Mouse (Mus musculus): ENCODE measurements around the gene Lgalsl. TPM values are rescaled to one million over a fixed set of nuclear protein-coding genes. Genes with fewer than 3 reads are reported as not detected.
A peak's percentile ranks its signal among the peaks of the same experiment; 100 is the strongest.

Lgalsl gene
- polyA plus RNA-seq, 1 experiment: 16.6 TPM

DNA sequence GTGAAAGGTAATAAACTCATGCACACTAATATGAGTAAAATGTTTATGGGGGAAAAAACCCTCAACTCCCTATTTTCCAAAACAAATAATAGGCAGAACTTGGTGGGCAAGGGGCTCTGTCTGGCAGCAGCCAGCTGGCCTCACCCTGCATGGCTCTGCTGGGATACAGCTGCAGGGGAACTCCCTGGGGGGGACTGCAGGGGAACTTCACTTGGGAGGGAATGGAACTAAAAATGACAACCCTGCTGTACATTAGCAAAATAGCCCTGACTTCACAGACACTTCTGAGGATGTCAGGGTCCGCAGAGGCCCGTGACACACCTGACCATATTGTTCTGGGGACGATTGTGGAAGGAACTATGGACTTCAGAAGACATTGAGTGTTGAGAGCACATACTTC lies 29.5 kb upstream of the Lgalsl start:
- peaks cover 11% of the 10 kb centered on the region for H3K4me1 ChIP-seq (ENCODE audit: control insufficient read depth, insufficient read depth, low read length)
- no peak overlapping the region for H3K4me3 ChIP-seq (replicated peaks; ENCODE audit: extremely low read depth, low read depth, low read length)
- DNase-seq: no peak
- TF ChIP-seq POLR2A (IDR thresholded peaks at IDR 0.05; ENCODE audit: borderline replicate concordance, extremely low read depth, low read depth, low read length) (no peak), CTCF (IDR thresholded peaks at IDR 0.05; ENCODE audit: insufficient read depth, low read length) (no peak)
- 86% methylated on average over 3 of the region's 3 CpGs for WGBS

DNA sequence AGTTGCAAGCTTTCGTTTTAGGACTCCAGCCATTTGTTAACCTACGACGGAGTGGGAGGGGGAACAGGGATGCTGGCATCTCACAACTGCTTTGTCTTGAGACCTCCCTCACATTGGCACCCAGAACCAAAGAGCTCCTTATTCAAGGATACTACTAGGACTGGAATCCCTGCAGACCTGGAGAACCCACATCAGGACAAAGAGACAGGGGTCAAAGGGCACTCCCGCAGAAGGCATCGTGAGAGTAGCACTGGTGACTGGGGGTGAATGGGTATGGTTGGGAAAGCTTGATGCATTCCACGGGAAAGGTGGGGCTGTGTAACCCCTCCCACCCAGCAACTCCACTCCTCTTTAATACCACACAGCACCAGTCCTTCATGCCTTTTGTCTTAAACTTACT lies 29.0 kb upstream of the Lgalsl start:
- peaks cover 11% of the 10 kb centered on the region for H3K4me1 ChIP-seq (ENCODE audit: control insufficient read depth, insufficient read depth, low read length)
- WGBS: 41% methylated on average over 6 of the region's 6 CpGs
- no peak for DNase-seq
- H3K4me3 ChIP-seq (replicated peaks; ENCODE audit: extremely low read depth, low read depth, low read length): peak overlapping the region; percentile 35
- TF ChIP-seq CTCF (IDR thresholded peaks at IDR 0.05; ENCODE audit: insufficient read depth, low read length): no peak

GRCm38 (mm10) chr11:20858921-20859668 lies 28.2 kb upstream of the Lgalsl start:
- TF ChIP-seq POLR2A (IDR thresholded peaks at IDR 0.05; ENCODE audit: borderline replicate concordance, extremely low read depth, low read depth, low read length) (peak; percentile 67; the same call in 1 of the 2 replicates), CTCF (IDR thresholded peaks at IDR 0.05; ENCODE audit: insufficient read depth, low read length) (no peak)
- Histone ChIP-seq H3K4me3 (replicated peaks; ENCODE audit: extremely low read depth, low read depth, low read length) (peak overlapping the region; percentile 48), H3K4me1 (ENCODE audit: control insufficient read depth, insufficient read depth, low read length) (peaks cover 11% of the 10 kb centered on the region)
- WGBS: 7% methylated on average over 9 of the region's 9 CpGs
- DNase-seq: peak; percentile 78

- 93% methylated on average over 4 of the region's 4 CpGs for WGBS
- no peak overlapping the region for H3K4me3 ChIP-seq (replicated peaks; ENCODE audit: extremely low read depth, low read depth, low read length)
- DNase-seq: no peak
- no peak for TF ChIP-seq CTCF (IDR thresholded peaks at IDR 0.05; ENCODE audit: insufficient read depth, low read length)
- no peak for TF ChIP-seq POLR2A (IDR thresholded peaks at IDR 0.05; ENCODE audit: borderline replicate concordance, extremely low read depth, low read depth, low read length)
- peaks cover 11% of the 10 kb centered on the region for H3K4me1 ChIP-seq (ENCODE audit: control insufficient read depth, insufficient read depth, low read length)
Observed at GRCm38 (mm10) chr11:20857921-20858320, 27.1 kb upstream of the Lgalsl start.

- TF ChIP-seq POLR2A (IDR thresholded peaks at IDR 0.05; ENCODE audit: borderline replicate concordance, extremely low read depth, low read depth, low read length) (no peak), CTCF (IDR thresholded peaks at IDR 0.05; ENCODE audit: insufficient read depth, low read length) (no peak)
- no peak for DNase-seq
- Histone ChIP-seq H3K4me3 (replicated peaks; ENCODE audit: extremely low read depth, low read depth, low read length) (no peak overlapping the region), H3K4me1 (ENCODE audit: control insufficient read depth, insufficient read depth, low read length) (peaks cover 9% of the 10 kb centered on the region)
- WGBS: 84% methylated on average over 4 of the region's 4 CpGs
Observed at GRCm38 (mm10) chr11:20854032-20854741, 23.3 kb upstream of the Lgalsl start.

GRCm38 (mm10) chr11:20850196-20850595 lies 19.3 kb upstream of the Lgalsl start:
- H3K4me1 ChIP-seq (ENCODE audit: control insufficient read depth, insufficient read depth, low read length): no peaks in the 10 kb centered on the region
- H3K4me3 ChIP-seq (replicated peaks; ENCODE audit: extremely low read depth, low read depth, low read length): no peak overlapping the region
- no peak for DNase-seq
- 96% methylated on average over 1 of the region's 1 CpGs for WGBS
- no peak for TF ChIP-seq CTCF (IDR thresholded peaks at IDR 0.05; ENCODE audit: insufficient read depth, low read length)
- no peak for TF ChIP-seq POLR2A (IDR thresholded peaks at IDR 0.05; ENCODE audit: borderline replicate concordance, extremely low read depth, low read depth, low read length)

GRCm38 (mm10) chr11:20849403-20849802 lies 18.5 kb upstream of the Lgalsl start:
- no peak overlapping the region for H3K4me3 ChIP-seq (replicated peaks; ENCODE audit: extremely low read depth, low read depth, low read length)
- no peak for TF ChIP-seq CTCF (IDR thresholded peaks at IDR 0.05; ENCODE audit: insufficient read depth, low read length)
- TF ChIP-seq POLR2A (IDR thresholded peaks at IDR 0.05; ENCODE audit: borderline replicate concordance, extremely low read depth, low read depth, low read length): no peak
- no peaks in the 10 kb centered on the region for H3K4me1 ChIP-seq (ENCODE audit: control insufficient read depth, insufficient read depth, low read length)
- DNase-seq: no peak
- WGBS: 69% methylated on average over 5 of the region's 5 CpGs

- no peak for DNase-seq
- TF ChIP-seq CTCF (IDR thresholded peaks at IDR 0.05; ENCODE audit: insufficient read depth, low read length): no peak
- no peak for TF ChIP-seq POLR2A (IDR thresholded peaks at IDR 0.05; ENCODE audit: borderline replicate concordance, extremely low read depth, low read depth, low read length)
- Histone ChIP-seq H3K4me3 (replicated peaks; ENCODE audit: extremely low read depth, low read depth, low read length) (no peak overlapping the region), H3K4me1 (ENCODE audit: control insufficient read depth, insufficient read depth, low read length) (no peaks in the 10 kb centered on the region)
- 77% methylated on average over 5 of the region's 5 CpGs for WGBS
Observed at GRCm38 (mm10) chr11:20837366-20837765, 6.5 kb upstream of the Lgalsl start.

DNA sequence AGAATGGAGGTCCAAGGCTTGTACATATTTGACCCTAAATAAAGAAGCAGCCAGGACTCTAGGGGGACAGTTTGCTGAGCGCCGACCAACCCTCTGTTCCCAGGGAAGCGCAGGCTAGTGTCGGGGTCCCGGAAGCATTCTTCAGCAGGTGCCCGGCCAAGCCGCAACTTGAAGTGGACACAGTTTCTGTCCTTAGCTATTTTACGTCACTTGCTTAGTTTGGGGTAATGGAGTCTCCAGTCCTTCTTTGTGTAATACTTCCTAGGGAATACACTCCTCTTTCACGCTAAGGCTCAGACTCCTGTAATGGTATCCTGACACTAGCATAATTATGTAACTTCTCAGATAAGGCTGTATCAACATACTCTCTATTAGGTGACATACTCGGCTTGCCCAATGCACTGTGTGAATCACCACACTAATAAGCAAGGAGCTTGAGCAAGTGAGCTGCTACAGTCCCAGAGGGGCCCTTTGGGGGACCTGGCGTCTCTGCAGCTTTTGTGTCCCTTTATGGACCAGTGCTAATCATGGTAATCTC lies 813 bp upstream of the Lgalsl start:
- peak; percentile 16 for DNase-seq
- peak overlapping the region; percentile 88 for H3K4me3 ChIP-seq (replicated peaks; ENCODE audit: extremely low read depth, low read depth, low read length)
- peaks cover 10% of the 10 kb centered on the region for H3K4me1 ChIP-seq (ENCODE audit: control insufficient read depth, insufficient read depth, low read length)
- TF ChIP-seq POLR2A (IDR thresholded peaks at IDR 0.05; ENCODE audit: borderline replicate concordance, extremely low read depth, low read depth, low read length) (no peak), CTCF (IDR thresholded peaks at IDR 0.05; ENCODE audit: insufficient read depth, low read length) (no peak)
- 14% methylated on average over 11 of the region's 11 CpGs for WGBS
